Mouse (Mus musculus) ES-Bruce4 (cell line): ENCODE data around the gene Frem2.

Experiments
- CTCF ChIP-seq: IDR thresholded peaks from one replicate; pipeline ENCODE4 v1.8.1; 2011; ENCODE audit warnings: low read depth, low read length
- EP300 ChIP-seq: IDR thresholded peaks from 2 replicates; pipeline ENCODE4 v1.6.1; 2011; ENCODE audit warnings: low read depth, low read length; ENCODE audit not compliant: insufficient read depth

DNA sequence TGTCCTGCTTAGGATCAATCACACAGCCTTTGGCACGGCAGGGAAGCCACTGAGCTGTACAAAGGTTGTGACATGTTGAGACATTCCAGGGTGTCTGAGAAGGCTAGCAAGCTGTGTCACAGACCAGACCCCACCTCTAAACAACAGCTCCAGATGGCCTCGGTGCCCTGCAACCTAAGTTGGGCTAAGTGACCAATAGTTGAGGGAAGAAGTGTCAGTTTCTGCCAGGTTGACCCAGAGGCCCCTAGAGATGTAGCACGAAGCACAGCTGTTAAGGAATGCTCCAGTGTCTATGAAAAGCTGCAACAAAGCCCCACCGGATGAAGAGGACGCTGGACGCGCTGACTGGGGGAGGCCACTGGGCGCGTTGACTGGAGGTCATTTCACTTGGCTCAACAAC lies 83.0 kb downstream of the Frem2 start:
- TF ChIP-seq EP300 (no peak), CTCF (no peak)
